Mouse (Mus musculus) hindbrain, embryonic 10.5 days (tissue): Measurements from ENCODE around the gene Topaz1. TPM values are rescaled to one million over a fixed set of nuclear protein-coding genes. Genes with fewer than 3 reads are reported as not detected.

Experiments used
- polyA plus RNA-seq: library from polyadenylated mRNA; unstranded; fragments of >200 nt; fragmentation: Nextera tagmentation; extraction: Ambion mirVana; gene quantifications from 2 replicates; pipeline ENCODE4 v1.2.1, GENCODE M21; 2016

The Topaz1 gene
- polyA plus RNA-seq, 1 experiment from 2014 or later, result not detected

Other genes starting within 250 kb of the Topaz1 start
- 5.3 and 5.7 TPM in 2 replicates for gene Tcaim, start 58.2 kb downstream of the Topaz1 start, polyA plus RNA-seq
- 0.27 TPM in 1 of 2 replicates, not detected in the other for gene Gm35549, start 96.7 kb downstream of the Topaz1 start, polyA plus RNA-seq
- gene Zfp445, start 118.7 kb downstream of the Topaz1 start, polyA plus RNA-seq, result 66.1 and 74.4 TPM in 2 replicates
- 3.6 and 4.5 TPM in 2 replicates for gene Zkscan7, start 138.3 kb downstream of the Topaz1 start, polyA plus RNA-seq
- gene Zfp105, start 175.7 kb downstream of the Topaz1 start, polyA plus RNA-seq, result 30.7 and 33.5 TPM in 2 replicates
- gene 1110059G10Rik, start 203.7 kb downstream of the Topaz1 start, polyA plus RNA-seq, result 22.7 and 25.0 TPM in 2 replicates
- gene Kif15, start 203.7 kb downstream of the Topaz1 start, polyA plus RNA-seq, result 59.0 and 97.7 TPM in 2 replicates